Mouse (Mus musculus) intestine, embryonic 15.5 days (tissue): Measurements from ENCODE around the gene 1190002N15Rik. TPM values are rescaled to one million over a fixed set of nuclear protein-coding genes. Genes with fewer than 3 reads are reported as not detected.

Experiments
- ATAC-seq: fragments of 200-750 bp; cut with Nextera tagmentation; 2 replicates; pipeline ENCODE4 v1.8.0; 2017; ENCODE audit warnings: moderate TSS enrichment, moderate library complexity
- H3K27ac ChIP-seq: fragments of 300-500 bp; sonication (generic); 2 replicates; pipeline ENCODE4 v1.5.1; 2015; ENCODE audit warnings: mild to moderate bottlenecking, inconsistent platforms
- H3K27me3 ChIP-seq: fragments of 300-500 bp; sonication (generic); replicated peaks from 2 replicates; pipeline ENCODE4 v1.6.1; 2015; ENCODE audit warnings: inconsistent platforms
- H3K36me3 ChIP-seq: fragments of 300-500 bp; sonication (generic); 2 replicates; pipeline ENCODE4 v1.6.1; 2015; ENCODE audit warnings: inconsistent platforms
- H3K4me1 ChIP-seq: fragments of 300-500 bp; sonication (generic); replicated peaks from 2 replicates; pipeline ENCODE4 v1.6.1; 2015; ENCODE audit warnings: inconsistent platforms
- H3K4me2 ChIP-seq: fragments of 300-500 bp; sonication (generic); replicated peaks from 2 replicates; pipeline ENCODE4 v1.6.1; 2015; ENCODE audit warnings: mild to moderate bottlenecking, inconsistent platforms
- H3K4me3 ChIP-seq: fragments of 300-500 bp; sonication (generic); replicated peaks from 2 replicates; pipeline ENCODE4 v1.5.1; 2015; ENCODE audit warnings: inconsistent platforms
- H3K9ac ChIP-seq: fragments of 300-500 bp; sonication (generic); 2 replicates; pipeline ENCODE4 v1.6.1; 2015; ENCODE audit warnings: inconsistent platforms
- H3K9me3 ChIP-seq: fragments of 300-500 bp; sonication (generic); 2 replicates; pipeline ENCODE4 v1.6.1; 2016; ENCODE audit warnings: inconsistent platforms
- WGBS: fragments of 180-500 bp; shearing (Covaris S2); methylation state at CpG from one replicate; pipeline ENCODE4 v1.1.7; 2015; 5-methylcytosine and 5-hydroxymethylcytosine counted together
- polyA plus RNA-seq: library from polyadenylated mRNA; unstranded; fragments of >200 nt; fragmentation: Nextera tagmentation; extraction: Ambion mirVana; gene quantifications from 2 replicates; pipeline ENCODE4 v1.2.1, GENCODE M21; 2015

The 1190002N15Rik gene
- polyA plus RNA-seq, 1 experiment from 2014 or later: 17.8 TPM

- Histone ChIP-seq H3K9me3 (no peaks in the 10 kb centered on the region), H3K27me3 (no peaks in the 10 kb centered on the region), H3K4me2 (no peak overlapping the region), H3K36me3 (no peaks in the 10 kb centered on the region), H3K4me1 (0 out of 2 replicates have a peak, but pooled peaks cover 3% of the 10 kb centered on the region), H3K4me3 (no peak overlapping the region), H3K9ac (no peak overlapping the region), H3K27ac (no peak overlapping the region)
- WGBS: 44% methylated on average over 2 of the region's 2 CpGs
- peak; percentile 75 for ATAC-seq
Measured at GRCm38 (mm10) chr9:94471485-94471884, 66.4 kb downstream of the 1190002N15Rik start.

Other genes with a start within 250 kb of the 1190002N15Rik start
- gene Slc9a9, start 131.8 kb upstream of the 1190002N15Rik start, polyA plus RNA-seq: 2.4 and 3.0 TPM in 2 replicates